Mouse (Mus musculus): ENCODE results near the gene Gm11756.
"Not testable (repeated sequence)": the region's sequence is repeated elsewhere in the genome, so short reads cannot be mapped to it uniquely, and the experiment has no call there.

Gm11756 gene

GRCm38 (mm10) chr4:73920660-73921059 lies at the start of gene Gm11756:
Gm11756 (minus strand) TSS chr4:73920760.
- not testable (repeated sequence) for DNase-seq (ENCODE audit: low read depth, low spot score)

GRCm38 (mm10) chr4:73950375-73950896 lies 29.9 kb upstream of the Gm11756 start, which contains the start of gene 2310002L09Rik:
2310002L09Rik (minus strand) TSS chr4:73950846.
- no peak for DNase-seq (ENCODE audit: low read depth, low spot score)

GRCm38 (mm10) chr4:73905853-73906252 lies 14.7 kb downstream of the Gm11756 start, which contains the start of gene Gm13871:
Gm13871 (minus strand) TSS chr4:73905953.
- DNase-seq (ENCODE audit: low read depth, low spot score): not testable (repeated sequence)

- DNase-seq (ENCODE audit: low read depth, low spot score): not testable (repeated sequence)
Measured at GRCm38 (mm10) chr4:73891012-73891411, 29.5 kb downstream of the Gm11756 start, which contains the start of gene Gm11757. Gm11757 (minus strand) TSS chr4:73891112.

- DNase-seq (ENCODE audit: low read depth, low spot score): not testable (repeated sequence)
Measured at GRCm38 (mm10) chr4:73876166-73876565, 44.4 kb downstream of the Gm11756 start, which contains the start of gene Gm11758. Gm11758 (minus strand) TSS chr4:73876266.
